Mouse (Mus musculus) forebrain, embryonic 16.5 days (tissue): ENCODE results near the gene Akt1. TPM values are rescaled to one million over a fixed set of nuclear protein-coding genes. Genes with fewer than 3 reads are reported as not detected.

Experiments
- ATAC-seq: fragments of 200-750 bp; cut with Nextera tagmentation; 2 replicates; pipeline ENCODE4 v1.8.0; 2017; ENCODE audit warnings: mild to moderate bottlenecking, moderate library complexity
- H3K27ac ChIP-seq: fragments of 300-500 bp; sonication (generic); 2 replicates; pipeline ENCODE4 v1.5.1; 2014; ENCODE audit warnings: low read length, control low read depth
- H3K27me3 ChIP-seq: fragments of 300-500 bp; sonication (generic); replicated peaks from 2 replicates; pipeline ENCODE4 v1.6.1; 2014; ENCODE audit warnings: low read length; ENCODE audit not compliant: control insufficient read depth, insufficient read depth
- H3K36me3 ChIP-seq: fragments of 300-500 bp; sonication (generic); 2 replicates; pipeline ENCODE4 v1.6.1; 2014; ENCODE audit not compliant: control insufficient read depth, insufficient read depth
- H3K4me1 ChIP-seq: fragments of 300-500 bp; sonication (generic); replicated peaks from 2 replicates; pipeline ENCODE4 v1.6.1; 2014; ENCODE audit warnings: low read length; ENCODE audit not compliant: control insufficient read depth, insufficient read depth
- H3K4me2 ChIP-seq: fragments of 300-500 bp; sonication (generic); 2 replicates; pipeline ENCODE4 v1.6.1; 2014; ENCODE audit warnings: mild to moderate bottlenecking, low read length, control low read depth
- H3K4me3 ChIP-seq: fragments of 300-500 bp; sonication (generic); replicated peaks from 2 replicates; pipeline ENCODE4 v1.5.1; 2014; ENCODE audit warnings: mild to moderate bottlenecking, low read length, control low read depth
- H3K9ac ChIP-seq: fragments of 300-500 bp; sonication (generic); replicated peaks from 2 replicates; pipeline ENCODE4 v1.6.1; 2014; ENCODE audit warnings: low read depth, low read length, control low read depth
- H3K9me3 ChIP-seq: fragments of 300-500 bp; sonication (generic); 2 replicates; pipeline ENCODE4 v1.6.1; 2016; ENCODE audit warnings: low read length; ENCODE audit not compliant: control insufficient read depth
- WGBS: fragments of 180-500 bp; shearing (Covaris S2); extraction: QIAGEN DNeasy Blood & Tissue Kit; methylation state at CpG from one replicate; pipeline ENCODE4 v1.1.7; 2014; 5-methylcytosine and 5-hydroxymethylcytosine counted together
- polyA plus RNA-seq: library from polyadenylated mRNA; unstranded; fragments of >200 nt; fragmentation: Nextera tagmentation; extraction: Ambion mirVana; gene quantifications from 2 replicates; pipeline ENCODE4 v1.2.1, GENCODE M21; 2015

The Akt1 gene
- polyA plus RNA-seq, 1 experiment from 2014 or later: 57.1 TPM

DNA sequence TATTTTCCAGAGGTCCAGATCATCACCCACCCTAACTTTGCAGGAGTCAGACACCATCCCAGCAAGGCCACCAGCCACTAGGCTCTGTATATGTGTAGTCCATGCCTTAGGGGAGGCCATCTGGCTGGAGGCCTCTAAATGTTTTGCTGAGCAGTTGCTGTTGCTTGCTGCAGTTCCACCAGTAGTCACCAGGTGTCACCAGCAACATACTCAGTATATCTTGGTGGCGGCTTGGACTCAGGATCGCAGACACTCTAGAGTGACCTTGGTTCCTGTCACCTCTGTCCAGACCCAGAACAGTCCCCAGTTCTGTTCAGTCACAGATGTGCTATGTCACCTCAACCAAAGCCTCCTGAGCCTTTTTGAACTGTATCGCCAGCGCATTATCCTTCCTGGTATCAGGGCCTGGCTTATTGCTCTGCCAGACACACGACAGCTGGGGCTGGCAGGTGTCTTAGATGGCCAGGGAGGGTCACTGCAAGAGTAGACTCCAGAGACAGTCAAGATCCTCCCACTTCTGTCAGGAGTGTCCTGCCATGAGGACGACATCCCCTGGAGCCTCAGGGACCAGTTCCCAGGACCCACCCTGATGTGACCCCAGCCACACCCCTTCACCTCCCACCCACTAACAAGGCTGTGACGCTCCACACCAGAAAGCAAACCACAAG, 21.4 kb downstream of the Akt1 start:
- Histone ChIP-seq H3K27me3 (no peaks in the 10 kb centered on the region), H3K36me3 (peaks cover 23% of the 10 kb centered on the region), H3K4me1 (no peaks in the 10 kb centered on the region), H3K9ac (no peak overlapping the region), H3K9me3 (no peaks in the 10 kb centered on the region), H3K27ac (no peak overlapping the region), H3K4me2 (no peak overlapping the region), H3K4me3 (no peak overlapping the region)
- 48% methylated on average over 7 of the region's 7 CpGs for WGBS
- ATAC-seq: peak; percentile 59

DNA sequence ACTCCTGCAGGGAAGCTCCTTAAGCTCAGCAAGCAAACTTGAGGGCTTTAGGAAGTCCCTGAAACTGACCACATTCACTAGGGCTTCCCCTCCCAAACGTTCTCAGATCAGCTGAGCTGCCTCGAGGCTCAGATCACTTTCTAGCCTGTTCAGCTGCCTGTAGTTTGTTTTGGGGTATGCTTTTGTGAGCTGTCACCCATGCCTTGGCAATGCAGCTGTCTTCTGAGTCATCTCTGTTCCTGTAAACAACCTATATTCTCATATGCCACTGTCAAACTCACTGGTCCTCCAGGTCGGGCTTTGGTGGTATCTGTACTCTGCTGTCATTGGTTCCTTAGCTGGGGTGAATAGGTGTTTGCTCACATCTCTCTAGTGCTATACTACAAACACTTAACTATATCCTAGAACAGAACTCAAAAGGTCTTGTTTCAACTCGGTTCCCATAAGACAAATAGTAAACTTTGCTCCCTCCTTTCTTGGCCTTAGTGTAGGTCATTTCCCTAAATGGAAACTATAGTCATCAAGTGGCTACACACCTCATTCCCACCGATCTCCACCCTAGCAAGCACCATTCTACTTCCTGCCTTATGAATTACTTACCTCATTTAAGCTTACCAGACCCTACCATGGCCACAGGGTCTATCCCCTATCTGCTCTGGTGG, 22.8 kb downstream of the Akt1 start:
- H3K36me3 ChIP-seq: peaks cover 18% of the 10 kb centered on the region
- no peak overlapping the region for H3K9ac ChIP-seq
- no peak for ATAC-seq
- no peak overlapping the region for H3K4me3 ChIP-seq
- no peak overlapping the region for H3K27ac ChIP-seq
- no peaks in the 10 kb centered on the region for H3K27me3 ChIP-seq
- 81% methylated on average over 5 of the region's 5 CpGs for WGBS
- H3K4me1 ChIP-seq: no peaks in the 10 kb centered on the region; the same call in 1 of the 2 replicates
- no peaks in the 10 kb centered on the region for H3K9me3 ChIP-seq
- no peak overlapping the region for H3K4me2 ChIP-seq

DNA sequence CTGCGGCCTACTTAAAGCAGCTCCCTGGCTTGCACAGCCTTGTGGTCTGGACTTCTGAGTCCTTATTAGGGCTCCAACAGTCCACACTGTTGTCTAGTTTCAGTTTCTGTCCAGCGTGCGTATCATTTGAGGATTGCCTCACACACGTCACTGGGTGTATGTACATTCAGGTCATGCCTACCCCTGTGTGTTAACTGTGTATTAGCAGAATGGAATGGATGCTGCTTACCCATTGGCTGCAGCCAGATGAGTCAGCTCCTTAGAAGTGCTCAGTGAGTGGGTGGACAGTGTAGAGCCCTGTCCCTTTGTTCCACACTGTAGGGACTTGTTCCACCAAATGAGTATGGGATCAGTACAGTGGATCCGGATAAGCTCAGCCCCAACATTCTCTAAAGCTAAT, 26.6 kb downstream of the Akt1 start:
- Histone ChIP-seq H3K4me3 (no peak overlapping the region), H3K36me3 (peaks cover 9% of the 10 kb centered on the region), H3K9ac (no peak overlapping the region), H3K27me3 (no peaks in the 10 kb centered on the region), H3K4me2 (no peak overlapping the region), H3K27ac (no peak overlapping the region), H3K4me1 (peaks cover 22% of the 10 kb centered on the region), H3K9me3 (no peaks in the 10 kb centered on the region)
- ATAC-seq: no peak
- 88% methylated on average over 5 of the region's 5 CpGs for WGBS

DNA sequence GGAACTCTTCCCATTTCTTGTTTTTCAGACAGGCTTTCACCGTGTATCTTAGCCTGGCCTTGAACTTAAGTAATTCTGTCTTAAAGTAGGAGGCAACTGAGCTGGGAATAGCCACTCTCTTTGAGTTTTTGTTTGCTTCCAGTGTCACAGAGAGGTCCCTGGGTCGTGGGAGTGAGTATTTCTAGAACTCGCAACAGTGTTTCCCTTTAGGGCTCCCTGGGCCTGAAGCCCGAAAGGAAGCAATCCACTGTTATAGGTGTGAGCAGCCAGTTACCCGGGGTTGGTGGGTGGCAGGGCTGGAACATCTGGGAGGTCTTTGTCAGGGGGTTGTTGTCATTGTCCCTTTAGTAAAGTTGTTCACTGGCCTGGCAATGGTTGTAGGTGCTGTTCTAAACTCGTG, 28.5 kb downstream of the Akt1 start:
- WGBS: 46% methylated on average over 6 of the region's 6 CpGs
- Histone ChIP-seq H3K4me1 (peaks cover 22% of the 10 kb centered on the region), H3K9ac (no peak overlapping the region), H3K4me2 (peak overlapping the region; percentile 82), H3K27me3 (no peaks in the 10 kb centered on the region), H3K36me3 (peaks cover 9% of the 10 kb centered on the region), H3K4me3 (no peak overlapping the region), H3K9me3 (no peaks in the 10 kb centered on the region), H3K27ac (no peak overlapping the region)
- no peak for ATAC-seq

DNA sequence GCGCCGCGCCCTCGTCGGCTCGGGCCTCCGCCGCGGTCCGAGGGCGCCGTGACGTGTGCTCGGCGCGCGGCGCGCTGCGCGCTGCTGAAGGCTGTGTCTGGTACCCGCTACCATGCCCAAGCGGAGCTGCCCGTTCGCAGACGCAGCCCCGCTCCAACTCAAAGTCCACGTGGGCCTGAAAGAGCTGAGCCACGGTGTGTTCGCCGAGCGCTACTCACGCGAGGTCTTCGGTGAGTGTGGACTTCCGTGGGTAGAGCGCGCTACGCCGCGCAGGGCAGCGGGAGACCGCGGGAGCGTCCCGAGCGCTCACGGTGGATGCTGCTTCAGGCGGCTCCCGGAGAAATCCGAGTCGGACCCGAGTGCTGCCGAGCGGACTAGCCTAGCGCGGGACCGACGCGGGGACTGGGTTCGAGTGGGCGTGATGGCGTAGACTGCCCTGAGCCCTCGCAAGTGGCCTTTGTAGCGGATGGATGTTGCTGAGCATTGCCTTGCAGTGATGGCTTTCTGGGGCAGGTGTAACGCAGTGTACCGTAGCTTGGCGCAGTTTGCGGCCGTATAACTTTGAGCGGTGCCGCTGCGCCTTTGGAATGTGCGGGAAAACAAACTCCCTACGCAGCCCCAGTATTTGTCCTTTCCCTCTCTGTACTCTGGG, 29.7 kb downstream of the Akt1 start:
- H3K4me1 ChIP-seq: peaks cover 22% of the 10 kb centered on the region
- peak overlapping the region; percentile 84 for H3K27ac ChIP-seq
- under 1% methylated on average over 75 of the region's 75 CpGs for WGBS
- H3K4me3 ChIP-seq: peak overlapping the region; percentile 75
- H3K36me3 ChIP-seq: peaks cover 9% of the 10 kb centered on the region
- H3K27me3 ChIP-seq: no peaks in the 10 kb centered on the region
- H3K9ac ChIP-seq: peak overlapping the region; percentile 71
- H3K4me2 ChIP-seq: peak overlapping the region; percentile 82
- no peaks in the 10 kb centered on the region for H3K9me3 ChIP-seq
- ATAC-seq: no peak

DNA sequence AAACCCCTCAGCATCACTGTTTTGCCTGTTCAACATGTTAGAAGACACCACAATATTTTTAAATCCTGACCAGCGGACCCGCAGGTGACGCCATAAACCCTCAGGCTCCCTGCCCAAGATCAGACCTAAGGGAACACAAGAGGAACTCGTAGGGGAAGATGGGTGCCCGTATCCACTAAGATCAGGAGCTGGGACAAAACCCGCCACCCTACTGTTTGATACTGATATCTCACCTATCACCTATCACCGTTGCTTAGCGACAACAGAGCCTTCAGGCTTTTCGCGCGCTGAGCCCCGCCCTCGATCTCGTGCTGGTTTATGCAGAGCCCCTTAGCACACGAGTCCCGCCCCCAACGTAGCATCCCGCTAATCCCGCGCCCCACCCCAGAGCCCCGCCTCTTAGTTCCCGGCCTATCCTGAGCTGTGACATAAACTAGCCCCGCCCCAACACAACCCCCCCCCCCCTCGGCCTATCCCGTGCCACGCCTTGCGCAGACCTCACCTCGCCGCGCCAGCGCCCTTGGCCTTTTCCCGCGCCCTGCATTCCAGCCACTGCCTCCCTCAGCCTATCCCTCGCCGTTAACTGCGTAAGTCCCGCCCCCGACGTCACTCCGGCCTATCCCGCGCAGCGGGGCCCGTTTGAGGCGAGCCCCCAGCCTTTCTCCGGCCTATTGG, 30.4 kb downstream of the Akt1 start, which contains the start of gene Siva1:
Gene Siva1, plus strand, starts transcription at position 500 of the 675 bp plus-strand sequence.
- Histone ChIP-seq H3K27me3 (no peaks in the 10 kb centered on the region), H3K36me3 (peaks cover 8% of the 10 kb centered on the region), H3K27ac (peak within 1 kb of the TSS; percentile 84), H3K4me3 (peak within 1 kb of the TSS; percentile 75), H3K9ac (peak within 1 kb of the TSS; percentile 71), H3K4me2 (peak within 1 kb of the TSS; percentile 82), H3K9me3 (no peaks in the 10 kb centered on the region), H3K4me1 (peaks cover 22% of the 10 kb centered on the region)
- peak; percentile 96 for ATAC-seq
- 1% methylated on average over 44 of the region's 46 CpGs for WGBS

DNA sequence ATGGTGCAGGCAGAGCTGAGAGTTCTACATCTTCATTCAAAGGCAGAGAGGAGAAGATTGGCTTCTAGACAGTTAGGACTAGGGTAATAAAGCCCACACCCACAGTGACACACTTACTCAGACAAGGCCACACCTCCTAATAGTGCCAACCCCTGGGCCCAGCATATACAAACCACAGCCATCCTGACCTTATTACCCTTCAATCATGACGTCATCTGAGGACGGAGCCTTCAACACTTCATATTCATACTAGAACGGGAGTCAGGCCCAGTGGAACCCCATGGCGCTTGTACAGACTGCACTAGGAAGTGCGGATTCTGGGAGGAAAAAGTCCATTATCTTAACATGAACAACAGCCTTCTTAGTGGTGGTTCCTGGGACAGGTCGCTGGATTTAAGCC, 31.6 kb downstream of the Akt1 start:
- Histone ChIP-seq H3K9ac (no peak overlapping the region), H3K4me3 (no peak overlapping the region), H3K27ac (no peak overlapping the region), H3K27me3 (no peaks in the 10 kb centered on the region), H3K4me1 (peaks cover 22% of the 10 kb centered on the region), H3K36me3 (peaks cover 2% of the 10 kb centered on the region; the same call in 1 of the 2 replicates), H3K9me3 (no peaks in the 10 kb centered on the region), H3K4me2 (no peak overlapping the region)
- 94% methylated on average over 6 of the region's 6 CpGs for WGBS
- ATAC-seq: no peak

DNA sequence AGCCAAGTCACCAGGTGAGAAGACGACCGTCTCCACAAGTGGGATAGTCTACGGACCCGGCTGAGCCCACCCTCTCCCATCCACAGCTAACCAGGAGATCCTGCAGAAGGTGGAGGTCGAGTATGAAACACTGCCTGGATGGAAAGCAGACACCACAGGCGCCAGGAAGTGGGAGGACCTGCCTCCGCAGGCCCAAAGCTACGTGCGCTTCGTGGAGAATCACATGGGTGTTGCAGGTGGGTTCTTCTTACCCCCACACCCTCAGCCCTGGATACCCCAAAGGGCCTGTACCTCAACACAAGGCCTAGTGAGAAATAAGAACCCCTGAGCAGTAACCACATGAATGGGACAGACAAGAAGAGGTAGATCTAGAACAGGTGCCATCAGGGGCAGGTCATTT, 35.2 kb downstream of the Akt1 start:
- Histone ChIP-seq H3K9me3 (no peaks in the 10 kb centered on the region), H3K9ac (no peak overlapping the region), H3K4me2 (no peak overlapping the region), H3K27ac (no peak overlapping the region), H3K36me3 (no peaks in the 10 kb centered on the region), H3K27me3 (no peaks in the 10 kb centered on the region), H3K4me3 (no peak overlapping the region), H3K4me1 (peaks cover 5% of the 10 kb centered on the region; the same call in 1 of the 2 replicates)
- 88% methylated on average over 10 of the region's 10 CpGs for WGBS
- no peak for ATAC-seq

DNA sequence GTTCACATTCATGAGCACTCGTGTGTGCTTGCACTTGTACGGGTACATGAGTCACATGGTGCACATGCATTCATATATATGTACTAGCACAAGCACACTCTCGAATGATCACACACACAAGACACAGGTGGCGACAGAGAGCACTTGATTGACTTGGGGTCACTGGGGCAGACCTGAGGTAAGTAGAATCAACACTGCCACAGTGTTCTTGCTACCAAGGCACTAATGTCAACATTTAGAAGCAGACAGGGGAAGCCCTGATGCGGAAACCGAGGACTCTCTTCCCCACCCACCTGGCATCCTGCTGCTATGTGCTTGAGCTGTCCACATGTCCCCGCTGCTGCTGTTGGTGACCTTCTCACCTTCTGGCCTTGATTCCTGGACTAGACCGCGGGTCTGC, 41.0 kb downstream of the Akt1 start:
- Histone ChIP-seq H3K9me3 (no peaks in the 10 kb centered on the region), H3K4me3 (no peak overlapping the region), H3K4me1 (peaks cover 6% of the 10 kb centered on the region), H3K27me3 (no peaks in the 10 kb centered on the region), H3K27ac (no peak overlapping the region), H3K4me2 (no peak overlapping the region), H3K36me3 (no peaks in the 10 kb centered on the region), H3K9ac (no peak overlapping the region)
- 83% methylated on average over 9 of the region's 9 CpGs for WGBS
- ATAC-seq: no peak
